Mouse (Mus musculus) embryonic facial prominence, embryonic 15.5 days (tissue): ENCODE measurements around the gene Endou. TPM values are rescaled to one million over a fixed set of nuclear protein-coding genes. Genes with fewer than 3 reads are reported as not detected.

Experiments
- ATAC-seq: fragments of 200-750 bp; cut with Nextera tagmentation; 2 replicates; pipeline ENCODE4 v1.8.0; 2017; ENCODE audit warnings: low read depth, moderate TSS enrichment; ENCODE audit not compliant: insufficient number of reproducible peaks, low FRiP score, low TSS enrichment
- H3K27ac ChIP-seq: fragments of 300-500 bp; sonication (generic); replicated peaks from 2 replicates; pipeline ENCODE4 v1.5.1; 2015; ENCODE audit warnings: mild to moderate bottlenecking, inconsistent platforms
- H3K27me3 ChIP-seq: fragments of 300-500 bp; sonication (generic); 2 replicates; pipeline ENCODE4 v1.6.1; 2015; ENCODE audit warnings: inconsistent platforms
- H3K36me3 ChIP-seq: fragments of 300-500 bp; sonication (generic); 2 replicates; pipeline ENCODE4 v1.6.1; 2015; ENCODE audit warnings: mild to moderate bottlenecking, inconsistent platforms
- H3K4me1 ChIP-seq: fragments of 300-500 bp; sonication (generic); 2 replicates; pipeline ENCODE4 v1.6.1; 2015; ENCODE audit warnings: inconsistent platforms
- H3K4me2 ChIP-seq: fragments of 300-500 bp; sonication (generic); replicated peaks from 2 replicates; pipeline ENCODE4 v1.6.1; 2015; ENCODE audit warnings: mild to moderate bottlenecking, inconsistent platforms
- H3K4me3 ChIP-seq: fragments of 300-500 bp; sonication (generic); replicated peaks from 2 replicates; pipeline ENCODE4 v1.5.1; 2015; ENCODE audit warnings: mild to moderate bottlenecking, inconsistent platforms
- H3K9ac ChIP-seq: fragments of 300-500 bp; sonication (generic); 2 replicates; pipeline ENCODE4 v1.6.1; 2015; ENCODE audit warnings: inconsistent platforms
- H3K9me3 ChIP-seq: fragments of 300-500 bp; sonication (generic); replicated peaks from 2 replicates; pipeline ENCODE4 v1.6.1; 2016; ENCODE audit warnings: inconsistent platforms
- WGBS: fragments of 180-500 bp; shearing (Covaris S2); methylation state at CpG from one replicate; pipeline ENCODE4 v1.1.7; 2015; 5-methylcytosine and 5-hydroxymethylcytosine counted together
- polyA plus RNA-seq: library from polyadenylated mRNA; unstranded; fragments of >200 nt; fragmentation: Nextera tagmentation; extraction: Ambion mirVana; gene quantifications from 2 replicates; pipeline ENCODE4 v1.2.1, GENCODE M21; 2015

The Endou gene
- polyA plus RNA-seq, 1 experiment from 2014 or later = 35.9 TPM

GRCm38 (mm10) chr15:97663750-97664406, 67.3 kb downstream of the Endou start:
- peak overlapping the region; percentile 72 for H3K4me2 ChIP-seq
- no peaks in the 10 kb centered on the region for H3K9me3 ChIP-seq
- 0 out of 2 replicates have a peak overlapping the region, but pooled peaks have one; percentile 65 for H3K27ac ChIP-seq
- peak overlapping the region; percentile 47 for H3K4me3 ChIP-seq
- H3K9ac ChIP-seq = 0 out of 2 replicates have a peak overlapping the region, but pooled peaks have one; percentile 10
- peak; percentile 58; the same call in 1 of the 2 replicates for ATAC-seq
- H3K4me1 ChIP-seq = no peaks in the 10 kb centered on the region
- 6% methylated on average over 19 of the region's 19 CpGs for WGBS
- H3K27me3 ChIP-seq = no peaks in the 10 kb centered on the region
- no peaks in the 10 kb centered on the region for H3K36me3 ChIP-seq

Other genes starting within 250 kb of the Endou start
- 19.7 and 24.0 TPM in 2 replicates for gene Rpap3, start 25.5 kb downstream of the Endou start, polyA plus RNA-seq
- 11.8 and 12.9 TPM in 2 replicates for gene Rapgef3, start 36.6 kb upstream of the Endou start, polyA plus RNA-seq
- 51.2 and 52.7 TPM in 2 replicates for gene Slc48a1, start 47.2 kb upstream of the Endou start, polyA plus RNA-seq
- 37.6 and 37.9 TPM in 2 replicates for gene Hdac7, start 113.2 kb upstream of the Endou start, polyA plus RNA-seq
- gene Vdr, start 179.3 kb upstream of the Endou start, polyA plus RNA-seq = 8.1 and 10.1 TPM in 2 replicates
- gene Tmem106c, start 232.9 kb upstream of the Endou start, polyA plus RNA-seq = 52.6 and 60.8 TPM in 2 replicates